Mouse (Mus musculus) T-helper 17 cell (primary cell): ENCODE data around the gene Glt1d1.

ENCODE experiments used
- in situ Hi-C, 2 experiments: fragments of 300-600 bp; cut with MboI, MseI; formaldehyde crosslinking; loops; 1 replicate in 1 of 2; 2 replicates in 1 of 2; pipeline ENCODE4 v1.15.1; 2025; ENCODE audit warnings: high pct_unique_total_duplicates in 2 of 2

Glt1d1 gene

GRCm38 (mm10) chr5:127624427-127625213 lies 7.4 kb upstream of the Glt1d1 start:
- in situ Hi-C loops: loop anchor here (25.0 kb wide), 1 partner anchor 1388 kb away; the partner anchor contains the start of genes Ran (in 2 of the 2) and Stx2 (in 2 of the 2)

GRCm38 (mm10) chr5:127627242-127627641 lies 4.8 kb upstream of the Glt1d1 start:
- in situ Hi-C loops: no loop called here

- in situ Hi-C loops: no loop called here
Measured at GRCm38 (mm10) chr5:127631671-127632070, 391 bp upstream of the Glt1d1 start.

- in situ Hi-C loops: no loop called here
Measured at GRCm38 (mm10) chr5:127633188-127633587, 1.1 kb downstream of the Glt1d1 start.

- in situ Hi-C loops: no loop called here
Measured at GRCm38 (mm10) chr5:127633666-127634065, 1.6 kb downstream of the Glt1d1 start.

- in situ Hi-C loops: no loop called here
Measured at GRCm38 (mm10) chr5:127637622-127638021, 5.6 kb downstream of the Glt1d1 start.

GRCm38 (mm10) chr5:127638177-127638576 lies 6.1 kb downstream of the Glt1d1 start:
- in situ Hi-C loops: no loop called here

GRCm38 (mm10) chr5:127639067-127639605 lies 7.1 kb downstream of the Glt1d1 start:
- in situ Hi-C loops: no loop called here

GRCm38 (mm10) chr5:127639635-127640034 lies 7.6 kb downstream of the Glt1d1 start:
- in situ Hi-C loops: no loop called here

GRCm38 (mm10) chr5:127640359-127640758 lies 8.3 kb downstream of the Glt1d1 start:
- in situ Hi-C loops: no loop called here

GRCm38 (mm10) chr5:127641185-127641958 lies 9.3 kb downstream of the Glt1d1 start:
- in situ Hi-C loops: no loop called here

- in situ Hi-C loops: no loop called here
Measured at GRCm38 (mm10) chr5:127648046-127648445, 16.0 kb downstream of the Glt1d1 start.

- in situ Hi-C loops: no loop called here
Measured at GRCm38 (mm10) chr5:127649077-127649476, 17.0 kb downstream of the Glt1d1 start.

- in situ Hi-C loops: no loop called here
Measured at GRCm38 (mm10) chr5:127658257-127658656, 26.2 kb downstream of the Glt1d1 start.

GRCm38 (mm10) chr5:127659312-127659711 lies 27.2 kb downstream of the Glt1d1 start:
- in situ Hi-C loops: no loop called here

GRCm38 (mm10) chr5:127660267-127660666 lies 28.2 kb downstream of the Glt1d1 start:
- in situ Hi-C loops: loop anchor here in 1 of 2 experiments (10.0 kb wide), 1 partner anchor 1595 kb away; no protein-coding TSS in a partner anchor

- in situ Hi-C loops: loop anchor here in 1 of 2 experiments (10.0 kb wide), 1 partner anchor 1596 kb away; no protein-coding TSS in a partner anchor
Measured at GRCm38 (mm10) chr5:127660979-127661378, 28.9 kb downstream of the Glt1d1 start.

- in situ Hi-C loops: no loop called here
Measured at GRCm38 (mm10) chr5:127673913-127674312, 41.9 kb downstream of the Glt1d1 start.

GRCm38 (mm10) chr5:127677561-127677960 lies 45.5 kb downstream of the Glt1d1 start:
- in situ Hi-C loops: loop anchor here in 1 of 2 experiments (25.0 kb wide), 1 partner anchor 1815 kb away; no protein-coding TSS in a partner anchor

GRCm38 (mm10) chr5:127678501-127678900 lies 46.4 kb downstream of the Glt1d1 start:
- in situ Hi-C loops: loop anchor here in 1 of 2 experiments (25.0 kb wide), 1 partner anchor 1816 kb away; no protein-coding TSS in a partner anchor

GRCm38 (mm10) chr5:127688568-127689170 lies 56.6 kb downstream of the Glt1d1 start:
- in situ Hi-C loops: loop anchor here in 1 of 2 experiments (25.0 kb wide), 1 partner anchor 1826 kb away; no protein-coding TSS in a partner anchor
